Mouse (Mus musculus) testis, adult 2 months (tissue): ENCODE data around the gene Ppef2.

Experiments
- CTCF ChIP-seq: fragments of 200-500 bp; IDR thresholded peaks from 2 replicates; pipeline ENCODE4 v1.5.1; 2012; ENCODE audit warnings: low read depth, mild to moderate bottlenecking, inconsistent platforms, low read length, moderate library complexity; ENCODE audit not compliant: control insufficient read depth, insufficient read depth, insufficient replicate concordance
- POLR2A ChIP-seq: fragments of 200-500 bp; IDR thresholded peaks from 2 replicates; pipeline ENCODE4 v1.6.1; 2012; ENCODE audit warnings: low read depth, mild to moderate bottlenecking, inconsistent platforms, low read length, moderate library complexity; ENCODE audit not compliant: control insufficient read depth

- TF ChIP-seq POLR2A (no peak), CTCF (peak; percentile 2; the same call in 1 of the 2 replicates)
Measured at GRCm38 (mm10) chr5:92277437-92278394, 21.6 kb upstream of the Ppef2 start, which contains the start of gene Naaa.
